Mouse (Mus musculus) heart, embryonic 16.5 days (tissue): ENCODE data around the gene Focad. TPM values are rescaled to one million over a fixed set of nuclear protein-coding genes. Genes with fewer than 3 reads are reported as not detected.

Experiments
- ATAC-seq: fragments of 200-750 bp; cut with Nextera tagmentation; replicated peaks from 2 replicates; pipeline ENCODE4 v1.8.0; 2017; ENCODE audit warnings: moderate number of reproducible peaks; ENCODE audit not compliant: insufficient read depth, low FRiP score; ENCODE audit errors: extremely low read depth
- H3K27ac ChIP-seq: fragments of 300-500 bp; sonication (generic); 2 replicates; pipeline ENCODE4 v1.5.1; 2014; ENCODE audit warnings: mild to moderate bottlenecking, low read length, control low read depth, moderate library complexity
- H3K27me3 ChIP-seq: fragments of 300-500 bp; sonication (generic); 2 replicates; pipeline ENCODE4 v1.6.1; 2014; ENCODE audit warnings: low read length, mixed read lengths; ENCODE audit not compliant: control insufficient read depth, insufficient read depth
- H3K36me3 ChIP-seq: fragments of 300-500 bp; sonication (generic); 2 replicates; pipeline ENCODE4 v1.6.1; 2014; ENCODE audit not compliant: control insufficient read depth, insufficient read depth
- H3K4me1 ChIP-seq: fragments of 300-500 bp; sonication (generic); 2 replicates; pipeline ENCODE4 v1.6.1; 2014; ENCODE audit warnings: low read length, mixed read lengths; ENCODE audit not compliant: control insufficient read depth, insufficient read depth
- H3K4me2 ChIP-seq: fragments of 300-500 bp; sonication (generic); 2 replicates; pipeline ENCODE4 v1.6.1; 2014; ENCODE audit warnings: low read depth, mild to moderate bottlenecking, control low read depth, low read length
- H3K4me3 ChIP-seq: fragments of 300-500 bp; sonication (generic); 2 replicates; pipeline ENCODE4 v1.5.1; 2014; ENCODE audit warnings: mild to moderate bottlenecking, control low read depth, low read length
- H3K9ac ChIP-seq: fragments of 300-500 bp; sonication (generic); 2 replicates; pipeline ENCODE4 v1.6.1; 2014; ENCODE audit warnings: low read length, control low read depth
- H3K9me3 ChIP-seq: fragments of 300-500 bp; sonication (generic); replicated peaks from 2 replicates; pipeline ENCODE4 v1.6.1; 2016; ENCODE audit warnings: low read length; ENCODE audit not compliant: control insufficient read depth
- WGBS: fragments of 180-500 bp; shearing (Covaris S2); extraction: QIAGEN DNeasy Blood & Tissue Kit; methylation state at CpG from one replicate; pipeline ENCODE4 v1.1.7; 2014; 5-methylcytosine and 5-hydroxymethylcytosine counted together
- polyA plus RNA-seq: library from polyadenylated mRNA; unstranded; fragments of >200 nt; fragmentation: Nextera tagmentation; extraction: Ambion mirVana; gene quantifications from 2 replicates; pipeline ENCODE4 v1.2.1, GENCODE M21; 2015

The Focad gene
- 8.2 and 10.1 TPM in 2 replicates for polyA plus RNA-seq

GRCm38 (mm10) chr4:88094062-88094767 is at the start of gene Focad:
TSS of gene Focad (plus strand) at chr4:88094629.
- peak within 1 kb of the TSS; percentile 81 for H3K4me3 ChIP-seq
- no peaks in the 10 kb centered on the region for H3K36me3 ChIP-seq
- H3K4me2 ChIP-seq = peak within 1 kb of the TSS; percentile 79
- H3K9me3 ChIP-seq = no peaks in the 10 kb centered on the region
- H3K9ac ChIP-seq = peak within 1 kb of the TSS; percentile 80
- under 1% methylated on average over 34 of the region's 34 CpGs for WGBS
- H3K27ac ChIP-seq = peak within 1 kb of the TSS; percentile 73
- peak; percentile 100 for ATAC-seq
- H3K27me3 ChIP-seq = no peaks in the 10 kb centered on the region
- peaks cover 4% of the 10 kb centered on the region for H3K4me1 ChIP-seq

- no peaks in the 10 kb centered on the region for H3K4me1 ChIP-seq
- H3K4me2 ChIP-seq = no peak overlapping the region
- no peak overlapping the region for H3K4me3 ChIP-seq
- H3K27me3 ChIP-seq = no peaks in the 10 kb centered on the region
- no peaks in the 10 kb centered on the region for H3K9me3 ChIP-seq
- no peaks in the 10 kb centered on the region for H3K36me3 ChIP-seq
- H3K9ac ChIP-seq = no peak overlapping the region
- H3K27ac ChIP-seq = no peak overlapping the region
- ATAC-seq = no peak
- 74% methylated on average over 4 of the region's 4 CpGs for WGBS
Observed at GRCm38 (mm10) chr4:88045151-88045550, 49.3 kb upstream of the Focad start.

- no peaks in the 10 kb centered on the region for H3K4me1 ChIP-seq
- 64% methylated on average over 8 of the region's 8 CpGs for WGBS
Observed at GRCm38 (mm10) chr4:88046280-88046679, 48.1 kb upstream of the Focad start.

GRCm38 (mm10) chr4:88075388-88075787 is 19.0 kb upstream of the Focad start:
- Histone ChIP-seq H3K4me3 (no peak overlapping the region), H3K27me3 (no peaks in the 10 kb centered on the region), H3K9me3 (no peaks in the 10 kb centered on the region), H3K36me3 (no peaks in the 10 kb centered on the region), H3K4me2 (no peak overlapping the region), H3K27ac (no peak overlapping the region), H3K9ac (no peak overlapping the region), H3K4me1 (no peaks in the 10 kb centered on the region)
- no peak for ATAC-seq
- WGBS = 76% methylated on average over 2 of the region's 2 CpGs

More at GRCm38 (mm10) chr4:88046280-88046679, 48.1 kb upstream of the Focad start:
- Histone ChIP-seq H3K4me2 (no peak overlapping the region), H3K27ac (no peak overlapping the region), H3K36me3 (no peaks in the 10 kb centered on the region), H3K4me3 (no peak overlapping the region), H3K9ac (no peak overlapping the region), H3K9me3 (no peaks in the 10 kb centered on the region), H3K27me3 (no peaks in the 10 kb centered on the region)
- 0 out of 2 replicates have a peak, but pooled peaks have one; percentile 32 for ATAC-seq

GRCm38 (mm10) chr4:88078983-88079382 is 15.4 kb upstream of the Focad start:
- no peak overlapping the region for H3K9ac ChIP-seq
- 59% methylated on average over 3 of the region's 3 CpGs for WGBS
- no peak overlapping the region for H3K4me3 ChIP-seq
- no peaks in the 10 kb centered on the region for H3K27me3 ChIP-seq
- no peak overlapping the region for H3K4me2 ChIP-seq
- ATAC-seq = no peak
- no peaks in the 10 kb centered on the region for H3K9me3 ChIP-seq
- no peak overlapping the region for H3K27ac ChIP-seq
- no peaks in the 10 kb centered on the region for H3K4me1 ChIP-seq
- H3K36me3 ChIP-seq = no peaks in the 10 kb centered on the region

- no peak overlapping the region for H3K9ac ChIP-seq
- no peaks in the 10 kb centered on the region for H3K4me1 ChIP-seq
- H3K4me2 ChIP-seq = no peak overlapping the region
- 79% methylated on average over 5 of the region's 5 CpGs for WGBS
- H3K36me3 ChIP-seq = no peaks in the 10 kb centered on the region
- H3K27me3 ChIP-seq = no peaks in the 10 kb centered on the region
- H3K27ac ChIP-seq = no peak overlapping the region
- H3K4me3 ChIP-seq = no peak overlapping the region
- H3K9me3 ChIP-seq = no peaks in the 10 kb centered on the region
- no peak for ATAC-seq
Observed at GRCm38 (mm10) chr4:88081417-88081816, 13.0 kb upstream of the Focad start.

GRCm38 (mm10) chr4:88081885-88082284 is 12.5 kb upstream of the Focad start:
- Histone ChIP-seq H3K9ac (no peak overlapping the region), H3K9me3 (no peaks in the 10 kb centered on the region), H3K4me1 (no peaks in the 10 kb centered on the region), H3K4me2 (no peak overlapping the region), H3K4me3 (no peak overlapping the region), H3K27ac (no peak overlapping the region), H3K27me3 (no peaks in the 10 kb centered on the region), H3K36me3 (no peaks in the 10 kb centered on the region)
- ATAC-seq = no peak
- 82% methylated on average over 3 of the region's 3 CpGs for WGBS

GRCm38 (mm10) chr4:88082381-88082780 is 12.0 kb upstream of the Focad start:
- ATAC-seq = no peak
- Histone ChIP-seq H3K4me2 (no peak overlapping the region), H3K4me3 (no peak overlapping the region), H3K36me3 (no peaks in the 10 kb centered on the region), H3K4me1 (no peaks in the 10 kb centered on the region), H3K27me3 (no peaks in the 10 kb centered on the region), H3K9ac (no peak overlapping the region), H3K27ac (no peak overlapping the region), H3K9me3 (no peaks in the 10 kb centered on the region)
- 74% methylated on average over 4 of the region's 4 CpGs for WGBS

- 54% methylated on average over 3 of the region's 3 CpGs for WGBS
- Histone ChIP-seq H3K4me3 (no peak overlapping the region), H3K4me1 (no peaks in the 10 kb centered on the region), H3K36me3 (no peaks in the 10 kb centered on the region), H3K9me3 (no peaks in the 10 kb centered on the region), H3K9ac (no peak overlapping the region), H3K4me2 (no peak overlapping the region), H3K27ac (no peak overlapping the region), H3K27me3 (no peaks in the 10 kb centered on the region)
- no peak for ATAC-seq
Observed at GRCm38 (mm10) chr4:88083781-88084180, 10.6 kb upstream of the Focad start.
